Mouse (Mus musculus) urinary bladder, adult 18-20 months (tissue): ENCODE results near the gene Csdc2.
"Not testable (repeated sequence)": the region's sequence is repeated elsewhere in the genome, so short reads cannot be mapped to it uniquely, and the experiment has no call there.

Experiments
- DNase-seq, 2 experiments: peaks; one replicate each; pipeline ENCODE4 v3.0.0; 2022; ENCODE audit warnings: low spot score in 2 of 2, mixed read lengths in 2 of 2

Gene Csdc2

GRCm38 (mm10) chr15:81936679-81937078, at the start of gene Csdc2:
Csdc2 (plus strand) TSS chr15:81936759.
- no peak for DNase-seq

DNA sequence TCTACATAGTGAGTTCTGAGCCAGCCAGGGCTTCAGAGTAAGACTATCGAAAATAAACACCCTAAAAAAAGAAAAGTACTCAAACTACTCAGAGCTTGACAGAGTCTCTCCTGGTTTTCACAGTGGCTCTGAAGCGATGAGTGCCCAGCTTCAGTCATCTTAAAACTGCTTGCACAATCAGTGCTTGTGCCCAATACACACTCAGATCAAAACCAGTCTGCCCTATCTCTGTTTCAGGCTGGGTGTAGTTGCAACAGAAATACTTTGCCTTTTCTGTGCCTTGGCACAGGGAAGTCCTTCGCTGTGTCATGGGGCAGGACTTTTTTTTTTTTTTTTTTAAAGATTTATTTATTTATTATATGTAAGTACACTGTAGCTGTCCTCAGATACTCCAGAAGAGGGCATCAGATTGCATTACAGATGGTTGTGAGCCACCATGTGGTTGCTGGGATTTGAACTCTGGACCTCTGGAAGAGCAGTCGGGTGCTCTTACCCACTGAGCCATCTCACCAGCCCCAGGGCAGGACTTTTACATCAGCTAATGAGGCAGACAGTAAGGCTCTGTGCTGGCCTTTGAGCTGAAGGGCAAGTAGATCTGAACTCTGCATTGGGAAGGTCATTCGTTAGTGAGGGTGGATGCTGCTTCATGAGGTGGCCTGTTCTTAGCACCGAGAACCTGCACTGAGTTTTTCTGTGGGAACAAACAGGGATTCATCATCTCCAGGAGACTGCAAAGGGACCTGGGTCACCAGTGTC, 49.6 kb upstream of the Csdc2 start:
- DNase-seq, result no peak

GRCm38 (mm10) chr15:81889175-81889574, 47.4 kb upstream of the Csdc2 start:
- no peak for DNase-seq

- no peak for DNase-seq
Observed at GRCm38 (mm10) chr15:81891140-81891802, 45.3 kb upstream of the Csdc2 start.

DNA sequence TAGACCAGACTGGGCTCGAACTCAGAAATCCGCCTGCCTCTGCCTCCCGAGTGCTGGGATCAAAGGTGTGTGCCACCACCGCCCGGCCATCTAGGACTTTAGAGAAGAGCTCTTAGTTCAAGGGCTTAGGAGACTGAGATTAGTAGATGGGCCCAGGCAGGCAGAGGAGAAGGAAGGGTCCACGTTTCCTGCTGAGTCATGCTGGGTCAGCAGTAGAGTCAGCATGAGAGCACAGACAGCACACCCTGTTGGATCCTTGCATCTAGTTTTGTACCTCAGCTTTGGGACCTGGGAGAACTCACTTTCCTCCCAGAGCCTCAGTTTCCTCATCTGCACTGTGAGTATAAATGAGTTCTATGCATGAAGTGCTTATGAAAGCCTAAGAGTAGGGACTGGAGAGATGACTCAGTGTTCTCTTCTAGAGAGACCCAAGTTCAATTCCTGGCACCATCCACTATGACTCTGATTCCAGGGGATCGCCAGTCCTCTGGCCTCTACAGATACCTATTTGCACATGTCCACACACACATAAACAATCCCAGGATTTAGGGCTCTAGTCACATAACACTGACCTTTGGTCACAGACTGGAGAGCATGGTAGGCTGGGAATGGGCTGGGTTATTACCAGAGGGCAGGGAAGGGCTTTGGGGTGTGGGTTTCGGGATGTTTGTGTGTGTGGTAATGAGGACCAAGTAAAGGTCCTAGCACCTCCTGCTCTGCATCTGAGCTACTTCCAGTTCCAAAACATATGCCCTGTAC, 44.6 kb upstream of the Csdc2 start:
- no peak for DNase-seq

DNA sequence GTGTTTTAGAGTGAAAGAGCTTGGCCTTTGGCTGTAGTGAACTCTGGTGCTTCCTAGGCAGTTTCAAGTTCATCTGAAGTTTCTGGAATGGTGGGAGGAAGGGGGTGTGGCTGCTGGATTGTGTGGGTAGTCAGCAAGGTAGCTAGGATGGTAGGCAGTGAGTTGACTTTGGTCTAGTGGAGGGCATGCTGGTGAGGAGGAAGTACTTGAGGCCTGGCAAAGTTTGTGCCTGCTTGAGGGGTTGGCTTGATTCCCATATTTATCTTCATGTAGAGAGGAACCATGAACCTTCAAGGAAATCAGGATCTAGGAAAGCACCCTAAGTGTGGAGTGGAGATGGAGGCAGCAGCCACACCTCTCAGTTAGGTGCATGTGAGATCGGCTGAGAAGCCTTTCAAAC, 42.6 kb upstream of the Csdc2 start:
- DNase-seq, result no peak

DNA sequence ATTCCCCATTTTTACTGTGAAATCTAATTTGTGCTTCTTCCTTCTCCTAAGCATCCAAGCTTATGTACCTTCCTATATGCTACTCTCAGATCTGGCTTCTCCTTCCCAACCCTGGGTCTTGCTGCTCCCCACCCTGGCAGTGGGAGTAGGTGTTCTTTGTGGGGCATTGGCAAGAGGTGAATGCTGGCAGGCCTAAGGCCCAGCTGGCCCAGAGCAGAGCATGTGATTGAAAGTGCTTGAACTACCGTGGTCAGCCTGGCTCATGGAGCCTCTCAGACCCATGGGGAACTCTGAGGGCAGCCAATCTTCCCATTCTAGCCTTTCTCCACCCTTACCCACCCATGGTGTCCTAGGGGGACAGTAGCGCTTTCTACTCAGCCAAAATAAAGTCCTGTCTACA, 40.2 kb upstream of the Csdc2 start:
- DNase-seq, result no peak

DNA sequence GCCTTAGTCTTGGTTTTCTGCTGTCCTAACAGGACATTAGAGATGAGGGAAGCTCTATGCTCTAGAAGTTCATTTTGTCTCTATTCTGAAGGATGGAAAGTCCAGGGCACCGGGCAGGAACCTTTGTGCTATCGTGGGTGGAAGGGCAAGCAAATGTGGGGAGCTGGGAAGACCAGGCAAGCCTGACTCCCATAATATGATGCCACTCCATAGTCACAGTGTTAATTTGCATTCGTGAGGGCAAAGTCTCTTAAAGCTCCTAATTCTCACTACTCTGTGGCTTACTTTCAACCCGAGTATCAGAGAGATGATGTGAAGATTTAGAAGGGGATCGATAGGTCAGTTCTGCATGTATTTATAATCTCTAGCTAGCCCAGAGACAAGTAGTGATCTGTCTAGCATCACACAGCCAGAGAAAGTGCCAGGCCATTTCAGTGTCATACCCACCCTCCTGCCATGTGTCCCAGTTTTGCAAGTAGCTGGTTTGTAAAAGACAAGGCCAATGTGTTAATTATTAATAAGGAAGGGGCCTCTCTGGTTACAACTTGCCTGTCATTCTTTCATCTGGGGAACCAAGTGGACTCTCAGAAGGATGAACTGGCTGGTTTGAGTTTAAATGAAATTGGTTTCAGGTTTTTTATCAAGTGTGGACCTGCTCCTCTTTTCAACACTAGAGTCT, 38.8 kb upstream of the Csdc2 start:
- DNase-seq, result no peak

GRCm38 (mm10) chr15:81898751-81899150, 37.8 kb upstream of the Csdc2 start:
- no peak for DNase-seq

DNA sequence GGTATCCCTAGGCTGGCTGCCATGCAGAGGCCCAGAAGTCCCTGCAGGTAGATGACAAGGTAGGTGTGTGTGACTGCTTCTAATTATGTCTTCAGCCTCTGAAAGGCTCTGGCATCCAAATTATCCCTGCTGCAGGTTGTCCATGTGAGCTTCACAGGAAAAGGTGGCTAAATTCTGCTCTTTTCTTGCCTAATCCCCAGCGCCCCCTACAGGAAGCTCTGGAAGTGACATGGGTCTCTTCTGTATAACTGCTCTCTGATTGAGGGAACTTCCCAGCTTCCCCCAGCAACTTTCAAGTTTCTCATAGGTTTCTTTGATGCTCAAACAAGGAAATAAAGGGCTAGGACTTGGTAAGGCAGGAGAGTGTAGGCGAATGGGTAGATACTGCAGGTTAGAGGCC, 31.6 kb upstream of the Csdc2 start:
- DNase-seq, result peak in 1 of 2 experiments; percentile 47

GRCm38 (mm10) chr15:81907953-81908352, 28.6 kb upstream of the Csdc2 start:
- DNase-seq, result no peak

DNA sequence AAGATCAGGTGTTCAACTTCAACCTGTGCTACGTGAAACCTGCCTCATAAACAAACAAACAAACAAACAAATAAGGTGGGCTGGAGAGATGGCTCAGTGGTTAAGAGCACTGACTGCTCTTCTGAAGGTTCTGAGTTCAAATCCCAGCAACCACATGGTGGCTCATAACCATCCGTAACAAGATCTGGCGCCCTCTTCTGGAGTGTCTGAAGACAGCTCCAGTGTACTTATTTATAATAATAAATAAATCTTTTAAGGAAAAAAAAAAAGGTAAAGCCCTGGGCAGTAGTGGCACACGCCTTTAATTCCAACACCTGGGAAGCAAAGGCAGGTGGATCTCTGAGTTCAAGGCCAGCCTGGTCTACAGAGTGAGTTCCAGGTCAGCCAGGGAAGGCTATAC, 27.8 kb upstream of the Csdc2 start:
- DNase-seq, result not testable (repeated sequence)

GRCm38 (mm10) chr15:81912498-81912897, 24.1 kb upstream of the Csdc2 start:
- no peak for DNase-seq

DNA sequence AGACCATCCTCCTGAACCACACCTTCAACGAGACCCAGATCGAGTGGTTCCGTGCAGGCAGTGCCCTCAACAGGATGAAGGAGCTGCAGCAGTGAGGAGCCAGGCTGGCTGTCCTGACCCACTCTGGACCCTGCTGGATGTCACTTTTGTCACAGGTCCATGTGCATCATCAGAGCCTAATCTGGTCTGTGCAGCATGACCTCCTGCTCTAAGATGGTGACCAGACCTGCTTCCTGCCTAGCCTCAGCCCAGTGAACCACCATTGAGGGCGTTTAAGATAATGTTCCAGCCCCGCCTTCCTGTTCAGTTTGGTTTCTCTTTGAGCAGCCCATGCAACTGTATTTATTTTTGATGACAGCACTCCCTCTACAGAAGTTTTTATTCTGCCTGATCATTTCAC, 21.9 kb upstream of the Csdc2 start:
- no peak for DNase-seq

- no peak for DNase-seq
Observed at GRCm38 (mm10) chr15:81915663-81916062, 20.9 kb upstream of the Csdc2 start.

- no peak for DNase-seq
Observed at GRCm38 (mm10) chr15:81917201-81917600, 19.4 kb upstream of the Csdc2 start.

GRCm38 (mm10) chr15:81917621-81918463, 18.7 kb upstream of the Csdc2 start:
- peak in 1 of 2 experiments; percentile 61 for DNase-seq

GRCm38 (mm10) chr15:81919062-81919461, 17.5 kb upstream of the Csdc2 start:
- no peak for DNase-seq

GRCm38 (mm10) chr15:81920546-81921217, 15.9 kb upstream of the Csdc2 start:
- no peak for DNase-seq

DNA sequence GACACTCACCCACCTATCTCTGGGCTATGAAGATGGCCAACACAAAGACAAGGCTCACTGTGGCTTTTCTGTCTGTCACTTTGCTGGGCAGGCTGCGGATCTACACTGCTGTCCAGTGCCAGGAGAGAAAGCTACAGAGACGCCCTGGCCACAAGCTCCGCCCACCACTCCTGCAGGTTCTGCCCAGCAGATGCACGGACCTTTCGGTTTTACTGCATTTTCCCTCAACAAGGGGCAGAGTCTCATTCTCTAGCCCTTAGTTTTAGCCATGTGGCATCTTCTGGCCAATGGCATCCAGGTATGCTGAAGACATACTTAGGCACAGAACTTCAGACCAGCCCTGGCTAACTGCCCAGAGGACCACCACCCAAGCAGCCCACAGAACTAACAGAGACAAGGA, 15.3 kb upstream of the Csdc2 start:
- DNase-seq, result no peak

DNA sequence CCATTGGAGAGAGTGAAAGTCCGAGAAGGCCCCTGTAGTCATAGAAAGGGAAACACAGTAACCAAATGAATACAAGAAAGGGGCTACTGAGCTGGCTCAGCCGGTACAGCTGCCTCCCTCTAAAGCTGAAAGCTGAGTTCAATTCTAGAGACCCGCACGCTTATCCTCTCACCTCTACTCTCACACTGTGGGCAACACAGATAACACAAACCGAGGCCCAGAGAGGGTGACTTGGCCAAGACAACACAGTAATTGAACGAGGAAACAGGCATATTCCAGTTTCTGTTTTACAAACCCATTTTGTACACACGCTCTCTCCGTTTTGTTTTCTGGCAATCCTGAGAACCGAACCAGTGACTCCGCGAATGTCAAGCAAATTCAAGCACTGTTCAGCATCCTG, 11.6 kb upstream of the Csdc2 start:
- no peak for DNase-seq
